Mouse (Mus musculus) kidney, adult 2 months (tissue): ENCODE data around the gene Sema7a.

Experiments
- CTCF ChIP-seq: fragments of 200-500 bp; conservative IDR thresholded peaks from 2 replicates; pipeline ENCODE4 v1.5.1; 2011; ENCODE audit warnings: low read depth, mild to moderate bottlenecking, control low read depth, low read length, moderate library complexity, mixed read lengths; ENCODE audit not compliant: insufficient read depth, insufficient read length
- POLR2A ChIP-seq: fragments of 200-500 bp; IDR thresholded peaks from one replicate; pipeline ENCODE4 v1.6.1; 2011; ENCODE audit warnings: low read depth, low read length, control low read depth

- no peak for TF ChIP-seq CTCF
- TF ChIP-seq POLR2A, result no peak
Observed at GRCm38 (mm10) chr9:57949102-57949704, 9.3 kb downstream of the Sema7a start.
